Mouse (Mus musculus) kidney, embryonic 16.5 days (tissue): Measurements from ENCODE around the gene Arfgef2. TPM values are rescaled to one million over a fixed set of nuclear protein-coding genes. Genes with fewer than 3 reads are reported as not detected.

ENCODE experiments used
- ATAC-seq: fragments of 200-750 bp; cut with Nextera tagmentation; 2 replicates; pipeline ENCODE4 v1.8.0; 2017; ENCODE audit warnings: moderate TSS enrichment; ENCODE audit not compliant: low FRiP score, low TSS enrichment
- H3K27ac ChIP-seq: fragments of 300-500 bp; sonication (generic); 2 replicates; pipeline ENCODE4 v1.5.1; 2014; ENCODE audit warnings: low read length
- H3K27me3 ChIP-seq: fragments of 300-500 bp; sonication (generic); 2 replicates; pipeline ENCODE4 v1.6.1; 2014; ENCODE audit warnings: low read length, control low read depth, mixed read lengths; ENCODE audit not compliant: insufficient read depth
- H3K36me3 ChIP-seq: fragments of 300-500 bp; sonication (generic); 2 replicates; pipeline ENCODE4 v1.6.1; 2014; ENCODE audit warnings: low read length, control low read depth, mixed read lengths; ENCODE audit not compliant: insufficient read depth
- H3K4me1 ChIP-seq: fragments of 300-500 bp; sonication (generic); 2 replicates; pipeline ENCODE4 v1.6.1; 2014; ENCODE audit warnings: low read length, control low read depth, mixed read lengths; ENCODE audit not compliant: insufficient read depth
- H3K4me2 ChIP-seq: fragments of 300-500 bp; sonication (generic); replicated peaks from 2 replicates; pipeline ENCODE4 v1.6.1; 2014; ENCODE audit warnings: low read depth, low read length
- H3K4me3 ChIP-seq: fragments of 300-500 bp; sonication (generic); 2 replicates; pipeline ENCODE4 v1.5.1; 2014; ENCODE audit warnings: mild to moderate bottlenecking, low read length
- H3K9ac ChIP-seq: fragments of 300-500 bp; sonication (generic); replicated peaks from 2 replicates; pipeline ENCODE4 v1.6.1; 2014; ENCODE audit warnings: low read length
- H3K9me3 ChIP-seq: fragments of 300-500 bp; sonication (generic); 2 replicates; pipeline ENCODE4 v1.6.1; 2016; ENCODE audit warnings: low read length, control low read depth
- WGBS: fragments of 180-500 bp; shearing (Covaris S2); extraction: QIAGEN DNeasy Blood & Tissue Kit; methylation state at CpG from one replicate; pipeline ENCODE4 v1.1.7; 2014; 5-methylcytosine and 5-hydroxymethylcytosine counted together
- polyA plus RNA-seq: library from polyadenylated mRNA; unstranded; fragments of >200 nt; fragmentation: Nextera tagmentation; extraction: Ambion mirVana; gene quantifications from 2 replicates; pipeline ENCODE4 v1.2.1, GENCODE M21; 2015

Gene Arfgef2
- polyA plus RNA-seq, 1 experiment from 2014 or later, result 4.6 TPM

- ATAC-seq, result no peak
- WGBS, result 94% methylated on average over 3 of the region's 3 CpGs
- Histone ChIP-seq H3K4me2 (no peak overlapping the region), H3K4me3 (no peak overlapping the region), H3K4me1 (peaks cover 13% of the 10 kb centered on the region), H3K27ac (no peak overlapping the region), H3K27me3 (no peaks in the 10 kb centered on the region), H3K9ac (no peak overlapping the region), H3K9me3 (no peaks in the 10 kb centered on the region), H3K36me3 (0 out of 2 replicates have a peak, but pooled peaks cover 3% of the 10 kb centered on the region)
Measured at GRCm38 (mm10) chr2:166909729-166910128, 104.3 kb downstream of the Arfgef2 start.

DNA sequence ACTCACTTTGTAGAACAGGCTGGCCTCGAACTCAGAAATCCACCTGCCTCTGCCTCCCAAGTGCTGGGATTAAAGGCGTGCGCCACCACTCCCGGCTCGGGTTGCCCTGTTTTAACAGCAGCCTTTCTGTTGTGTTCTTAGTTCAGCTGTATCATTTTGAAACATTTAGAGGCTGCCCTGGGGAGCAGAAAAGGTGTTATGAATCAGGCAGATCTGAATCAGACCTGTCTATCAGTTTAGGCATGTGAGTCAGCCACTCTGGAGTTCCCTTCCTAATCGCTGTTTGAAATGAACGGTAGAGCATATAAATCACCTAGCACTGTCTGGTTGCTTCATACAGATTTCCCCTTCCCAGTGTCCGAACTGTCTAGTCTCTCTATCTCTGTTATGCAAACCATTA, 105.1 kb downstream of the Arfgef2 start:
- H3K9ac ChIP-seq, result no peak overlapping the region
- H3K4me3 ChIP-seq, result no peak overlapping the region
- 0 out of 2 replicates have a peak, but pooled peaks cover 3% of the 10 kb centered on the region for H3K36me3 ChIP-seq
- H3K27me3 ChIP-seq, result no peaks in the 10 kb centered on the region
- H3K27ac ChIP-seq, result no peak overlapping the region
- WGBS, result 83% methylated on average over 8 of the region's 8 CpGs
- peaks cover 10% of the 10 kb centered on the region for H3K4me1 ChIP-seq
- ATAC-seq, result no peak
- no peaks in the 10 kb centered on the region for H3K9me3 ChIP-seq
- no peak overlapping the region for H3K4me2 ChIP-seq

DNA sequence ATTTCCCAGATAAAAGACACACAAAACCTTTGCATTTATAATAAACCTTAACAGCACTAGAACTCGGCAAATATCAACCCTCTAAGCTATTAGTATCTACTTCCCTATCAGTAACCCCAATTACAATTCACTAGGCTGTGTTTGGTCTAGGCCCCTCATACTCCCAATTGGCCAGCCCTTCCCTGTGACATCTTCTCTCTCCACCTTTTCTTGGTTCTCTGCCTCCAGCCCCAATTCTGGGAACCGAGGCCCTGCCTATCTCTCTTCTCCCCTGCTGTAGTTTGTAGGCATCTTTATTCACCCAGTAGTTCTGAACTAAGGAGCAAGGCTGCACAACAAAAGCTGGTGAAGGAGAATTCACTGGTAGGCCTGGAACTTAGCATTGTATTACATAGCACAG, 118.6 kb downstream of the Arfgef2 start:
- peaks cover 70% of the 10 kb centered on the region for H3K36me3 ChIP-seq
- no peak overlapping the region for H3K27ac ChIP-seq
- H3K4me2 ChIP-seq, result no peak overlapping the region
- no peak overlapping the region for H3K4me3 ChIP-seq
- no peaks in the 10 kb centered on the region for H3K9me3 ChIP-seq
- no peak overlapping the region for H3K9ac ChIP-seq
- no peak for ATAC-seq
- H3K4me1 ChIP-seq, result no peaks in the 10 kb centered on the region
- WGBS, result 86% methylated on average over 2 of the region's 2 CpGs
- no peaks in the 10 kb centered on the region for H3K27me3 ChIP-seq

GRCm38 (mm10) chr2:166933943-166934342, 128.6 kb downstream of the Arfgef2 start:
- H3K4me3 ChIP-seq, result no peak overlapping the region
- no peaks in the 10 kb centered on the region for H3K9me3 ChIP-seq
- H3K27ac ChIP-seq, result no peak overlapping the region
- peaks cover 53% of the 10 kb centered on the region for H3K36me3 ChIP-seq
- H3K27me3 ChIP-seq, result no peaks in the 10 kb centered on the region
- 95% methylated on average over 6 of the region's 6 CpGs for WGBS
- H3K4me2 ChIP-seq, result no peak overlapping the region
- H3K4me1 ChIP-seq, result no peaks in the 10 kb centered on the region
- no peak for ATAC-seq
- H3K9ac ChIP-seq, result no peak overlapping the region

- no peak overlapping the region for H3K9ac ChIP-seq
- H3K27ac ChIP-seq, result no peak overlapping the region
- WGBS, result 85% methylated on average over 5 of the region's 5 CpGs
- peaks cover 52% of the 10 kb centered on the region for H3K36me3 ChIP-seq
- no peak overlapping the region for H3K4me3 ChIP-seq
- ATAC-seq, result no peak
- no peaks in the 10 kb centered on the region for H3K9me3 ChIP-seq
- no peaks in the 10 kb centered on the region for H3K27me3 ChIP-seq
- no peak overlapping the region for H3K4me2 ChIP-seq
- no peaks in the 10 kb centered on the region for H3K4me1 ChIP-seq
Measured at GRCm38 (mm10) chr2:166934416-166934815, 129.0 kb downstream of the Arfgef2 start.

DNA sequence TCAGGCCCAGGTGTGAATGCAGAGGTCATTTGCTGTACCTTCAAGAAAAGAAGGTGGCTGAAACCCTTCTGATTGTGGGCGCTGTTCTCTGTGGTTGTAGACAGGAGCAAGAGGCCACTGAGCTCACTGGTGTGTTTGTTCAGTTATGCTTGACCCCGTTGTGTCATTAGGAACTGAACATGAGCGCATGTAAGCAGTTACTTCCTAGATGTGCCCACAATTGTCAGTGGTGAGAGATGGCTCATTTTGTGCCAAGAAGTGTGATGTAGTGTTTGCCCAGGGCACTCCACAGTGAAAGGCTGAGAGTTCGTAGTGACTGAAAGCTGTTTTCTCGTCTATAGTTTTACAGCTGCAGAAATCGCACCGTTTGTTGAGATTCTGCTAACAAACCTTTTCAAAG, 130.2 kb downstream of the Arfgef2 start:
- H3K4me1 ChIP-seq, result no peaks in the 10 kb centered on the region
- no peak overlapping the region for H3K4me2 ChIP-seq
- 90% methylated on average over 7 of the region's 7 CpGs for WGBS
- no peak overlapping the region for H3K9ac ChIP-seq
- no peak overlapping the region for H3K4me3 ChIP-seq
- H3K27ac ChIP-seq, result no peak overlapping the region
- H3K27me3 ChIP-seq, result no peaks in the 10 kb centered on the region
- ATAC-seq, result no peak
- H3K36me3 ChIP-seq, result peaks cover 54% of the 10 kb centered on the region
- H3K9me3 ChIP-seq, result no peaks in the 10 kb centered on the region

- 79% methylated on average over 2 of the region's 2 CpGs for WGBS
- Histone ChIP-seq H3K4me1 (no peaks in the 10 kb centered on the region), H3K9ac (no peak overlapping the region), H3K27ac (no peak overlapping the region), H3K27me3 (no peaks in the 10 kb centered on the region), H3K36me3 (peaks cover 56% of the 10 kb centered on the region), H3K4me2 (no peak overlapping the region), H3K9me3 (no peaks in the 10 kb centered on the region), H3K4me3 (no peak overlapping the region)
- ATAC-seq, result no peak
Measured at GRCm38 (mm10) chr2:166936166-166936565, 130.8 kb downstream of the Arfgef2 start.

DNA sequence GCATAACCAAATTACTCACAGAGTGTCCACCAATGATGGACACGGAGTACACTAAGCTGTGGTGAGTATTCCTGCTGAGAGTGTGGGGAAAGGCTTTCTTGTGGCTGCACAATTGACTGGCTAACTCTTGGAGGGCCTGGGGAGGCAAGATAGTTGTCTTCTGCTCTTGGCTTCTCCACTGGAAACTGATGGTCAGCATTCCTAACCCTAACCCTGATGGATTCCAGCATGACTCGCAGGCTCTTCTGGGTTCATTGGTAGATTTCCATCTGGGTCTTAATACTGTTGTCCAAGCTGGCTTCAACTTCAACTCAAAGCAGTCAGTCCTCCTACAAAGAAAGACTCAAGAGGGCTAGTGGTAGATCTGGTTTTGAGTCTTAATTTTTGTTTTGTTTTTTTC, 137.8 kb downstream of the Arfgef2 start:
- H3K4me2 ChIP-seq, result no peak overlapping the region
- no peaks in the 10 kb centered on the region for H3K4me1 ChIP-seq
- ATAC-seq, result no peak
- no peak overlapping the region for H3K4me3 ChIP-seq
- 83% methylated on average over 2 of the region's 2 CpGs for WGBS
- no peak overlapping the region for H3K9ac ChIP-seq
- no peak overlapping the region for H3K27ac ChIP-seq
- no peaks in the 10 kb centered on the region for H3K27me3 ChIP-seq
- H3K9me3 ChIP-seq, result no peaks in the 10 kb centered on the region
- H3K36me3 ChIP-seq, result peaks cover 69% of the 10 kb centered on the region

- no peaks in the 10 kb centered on the region for H3K9me3 ChIP-seq
- H3K9ac ChIP-seq, result no peak overlapping the region
- no peak overlapping the region for H3K4me3 ChIP-seq
- no peak for ATAC-seq
- no peaks in the 10 kb centered on the region for H3K27me3 ChIP-seq
- H3K4me1 ChIP-seq, result no peaks in the 10 kb centered on the region
- 76% methylated on average over 1 of the region's 1 CpGs for WGBS
- H3K4me2 ChIP-seq, result no peak overlapping the region
- no peak overlapping the region for H3K27ac ChIP-seq
- peaks cover 77% of the 10 kb centered on the region for H3K36me3 ChIP-seq
Measured at GRCm38 (mm10) chr2:166944346-166944745, 139.0 kb downstream of the Arfgef2 start.

DNA sequence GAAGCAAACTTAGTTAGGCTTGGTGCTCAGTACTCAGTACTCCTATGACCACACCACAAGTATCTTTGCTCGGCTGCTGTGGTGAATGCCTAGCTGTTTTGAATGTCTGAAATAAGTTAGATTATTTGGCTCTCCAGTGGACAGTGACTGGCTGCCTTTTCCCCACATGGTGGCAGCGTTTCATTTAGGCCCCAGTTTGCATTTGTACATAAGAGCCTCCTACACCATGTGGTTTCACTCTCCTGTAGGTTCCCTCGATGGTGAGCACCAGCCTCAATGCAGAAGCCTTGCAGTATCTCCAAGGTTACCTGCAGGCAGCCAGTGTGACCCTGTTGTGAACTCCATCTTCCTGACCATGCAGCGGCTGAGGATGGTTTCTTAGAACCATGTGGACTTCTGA, 140.1 kb downstream of the Arfgef2 start:
- Histone ChIP-seq H3K36me3 (peaks cover 81% of the 10 kb centered on the region), H3K4me3 (no peak overlapping the region), H3K9me3 (no peaks in the 10 kb centered on the region), H3K27me3 (no peaks in the 10 kb centered on the region), H3K4me2 (no peak overlapping the region), H3K27ac (no peak overlapping the region), H3K9ac (no peak overlapping the region), H3K4me1 (no peaks in the 10 kb centered on the region)
- ATAC-seq, result peak; percentile 42; the same call in 1 of the 2 replicates
- WGBS, result 52% methylated on average over 4 of the region's 4 CpGs
